Mouse (Mus musculus) ZHBTc4 (cell line): Measurements from ENCODE around the gene Rabl6.
A peak's percentile ranks its signal among the peaks of the same experiment; 100 is the strongest.

Experiments used
- DNase-seq: peaks from one replicate; pipeline ENCODE4 v3.0.0-alpha.2; 2011; ENCODE audit warnings: low read depth, low spot score

Rabl6 gene

DNA sequence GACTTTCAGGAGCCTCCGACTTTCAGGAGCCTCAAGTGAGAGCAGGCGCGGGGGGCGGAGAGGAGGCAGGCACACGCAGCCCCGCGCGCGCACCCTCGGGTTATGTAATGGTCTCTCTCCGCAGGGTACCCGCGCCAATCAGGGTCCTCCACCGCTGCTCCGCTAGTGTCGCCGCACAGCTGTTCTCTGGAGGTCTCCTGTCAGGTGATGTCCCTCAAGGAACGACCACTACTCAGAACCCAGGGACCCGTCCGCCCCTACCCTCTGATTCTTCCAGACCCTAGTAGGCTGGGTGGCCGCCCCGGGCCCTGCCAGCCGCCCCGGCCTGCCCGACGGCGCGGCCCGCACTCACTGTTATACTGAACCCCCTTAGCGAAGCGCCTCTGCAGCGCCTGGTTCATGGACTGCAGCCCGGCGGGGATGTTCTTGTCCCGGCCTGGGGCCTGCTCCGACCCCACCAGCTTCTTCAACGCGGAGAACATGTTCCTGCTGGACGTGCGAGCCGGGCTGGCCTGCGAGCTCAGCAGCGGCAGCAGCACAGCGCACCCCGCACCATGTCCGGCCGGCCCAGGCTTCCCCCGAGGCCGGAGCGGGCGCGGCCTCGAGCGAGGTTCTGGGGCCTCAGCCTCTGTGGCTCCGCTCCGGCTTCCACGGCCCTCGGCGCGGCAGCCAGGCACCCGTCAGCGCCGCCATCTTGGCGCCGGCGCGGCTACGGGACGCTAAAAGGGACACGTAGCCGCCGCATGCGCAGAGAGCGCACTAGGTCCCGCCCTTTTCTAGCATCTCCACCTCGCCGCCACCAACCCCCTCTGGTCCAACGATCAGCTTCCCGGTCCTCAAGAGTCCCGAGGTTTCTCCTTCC, at the start of gene Rabl6:
Gene Rabl6, minus strand, starts transcription at position 761 of the 862 bp plus-strand sequence.
- DNase-seq: peak; percentile 93

DNA sequence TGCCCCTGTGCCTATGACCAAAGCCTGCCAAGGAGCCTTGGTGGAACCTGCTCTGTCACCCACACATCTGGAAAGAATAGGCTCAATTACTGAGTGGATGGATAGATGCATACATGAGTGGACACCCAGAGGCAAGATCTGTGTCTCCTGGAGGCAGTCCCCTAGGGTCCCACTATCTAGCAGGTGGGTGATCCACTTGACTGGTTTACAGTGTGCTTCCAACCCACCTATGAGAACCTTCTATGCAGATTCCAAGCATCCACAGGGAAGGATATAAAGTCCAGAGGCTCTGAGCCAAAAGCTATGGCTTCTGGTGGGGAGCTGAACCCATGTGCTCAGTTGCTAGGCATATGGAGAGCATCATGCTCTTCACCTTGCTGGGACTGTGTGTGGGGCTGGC, 49.3 kb upstream of the Rabl6 start, which contains the start of gene Lcn5:
Gene Lcn5, plus strand, starts transcription at position 301 of the 400 bp plus-strand sequence.
- DNase-seq: no peak

DNA sequence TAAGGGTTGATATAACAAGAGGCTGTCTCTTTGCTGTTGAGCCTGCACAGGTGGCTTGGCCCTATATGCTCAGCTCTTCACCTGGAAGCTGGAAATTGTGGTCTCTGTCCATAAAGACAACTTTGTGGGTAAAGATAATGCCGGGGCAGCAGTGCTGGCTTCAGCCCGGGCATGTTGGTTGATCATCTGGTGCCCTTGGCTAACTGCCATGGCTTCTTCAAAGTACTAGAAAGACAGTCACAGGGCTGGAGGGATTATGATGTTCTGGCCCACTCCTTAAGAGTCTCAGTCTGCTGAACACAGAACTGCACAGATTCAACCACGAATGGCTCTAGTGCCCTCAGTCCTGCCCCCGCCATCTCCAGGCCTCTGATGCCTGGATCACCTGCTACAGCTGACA, 48.9 kb upstream of the Rabl6 start:
- DNase-seq: no peak

DNA sequence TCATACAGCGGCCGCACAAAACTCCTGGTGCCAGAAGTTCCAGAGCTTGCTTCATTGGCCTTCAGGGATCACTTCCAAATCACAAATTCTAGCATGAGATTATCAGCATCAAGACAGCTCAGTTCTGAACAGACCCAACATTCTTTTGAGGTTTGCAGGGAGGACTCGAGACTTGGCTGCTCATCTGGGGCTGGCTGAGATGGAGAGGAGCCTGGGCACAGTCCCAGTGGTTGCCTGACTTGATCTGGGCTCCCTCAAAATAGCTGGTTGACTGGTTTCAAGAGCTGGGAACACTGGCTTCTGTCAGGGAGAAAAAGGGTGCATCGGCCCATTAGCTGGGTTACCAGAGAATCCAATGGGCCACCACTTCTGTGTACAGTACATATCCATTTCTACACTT, 48.4 kb upstream of the Rabl6 start:
- DNase-seq: no peak

DNA sequence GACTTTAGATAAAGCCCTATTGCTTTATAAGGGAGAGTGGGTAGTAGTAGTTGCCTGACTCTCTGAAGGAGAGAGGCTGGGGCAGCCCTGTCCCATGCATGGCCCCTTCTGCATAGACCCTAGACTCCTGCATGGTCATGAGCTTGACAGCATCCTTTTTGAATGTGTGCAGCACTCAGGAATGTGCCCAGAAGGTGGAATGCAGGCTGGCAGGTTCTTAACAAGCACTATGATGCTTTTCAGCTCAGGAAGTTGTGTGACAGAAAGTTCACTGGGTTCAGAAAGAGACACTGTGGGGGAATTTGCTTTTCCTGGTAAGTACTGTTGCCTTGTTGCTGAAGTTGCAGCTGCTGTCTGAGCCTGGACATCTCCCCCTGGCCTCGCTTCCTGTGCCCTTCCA, 46.2 kb upstream of the Rabl6 start:
- no peak for DNase-seq

DNA sequence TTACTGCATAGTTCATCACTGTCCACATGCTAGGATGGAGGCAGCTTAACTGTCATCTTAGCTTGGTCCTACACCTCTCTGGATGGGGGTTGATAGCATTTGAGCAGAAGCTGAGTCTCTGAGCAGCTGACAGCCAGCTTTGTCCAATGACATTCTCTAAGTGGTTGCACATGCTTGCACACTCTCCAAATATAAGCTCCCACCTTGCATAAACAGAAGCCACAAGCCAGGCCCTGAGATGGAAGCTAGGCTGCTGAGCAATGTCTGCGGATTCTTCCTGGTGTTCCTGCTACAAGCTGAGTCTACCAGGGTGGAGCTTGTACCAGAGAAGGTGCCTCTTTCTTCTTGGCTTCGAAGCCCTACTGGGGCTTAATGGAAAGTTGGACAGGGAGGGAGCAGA, 44.6 kb upstream of the Rabl6 start, which contains the start of gene Lcn8:
Gene Lcn8, plus strand, starts transcription at position 219 of the 400 bp plus-strand sequence.
- DNase-seq: no peak

DNA sequence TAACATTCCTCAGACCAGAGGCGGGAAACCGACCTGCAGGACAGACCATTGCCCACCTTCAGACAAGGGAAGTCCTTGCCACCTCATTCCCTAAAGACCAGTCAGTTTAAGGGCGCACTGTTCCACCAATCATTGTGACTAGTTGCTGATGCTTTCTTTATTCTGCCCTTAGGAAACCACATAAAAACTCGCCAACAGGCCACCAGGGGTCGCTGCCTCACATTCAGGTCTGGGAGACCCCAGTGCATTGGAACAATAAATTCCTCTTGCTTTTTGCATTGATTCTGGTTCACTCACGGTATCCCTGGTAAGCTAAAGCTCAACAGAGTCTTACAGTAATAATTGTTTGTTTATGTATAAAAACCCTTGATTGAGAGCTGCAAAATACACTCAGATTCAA, 31.6 kb upstream of the Rabl6 start:
- DNase-seq: peak; percentile 70

DNA sequence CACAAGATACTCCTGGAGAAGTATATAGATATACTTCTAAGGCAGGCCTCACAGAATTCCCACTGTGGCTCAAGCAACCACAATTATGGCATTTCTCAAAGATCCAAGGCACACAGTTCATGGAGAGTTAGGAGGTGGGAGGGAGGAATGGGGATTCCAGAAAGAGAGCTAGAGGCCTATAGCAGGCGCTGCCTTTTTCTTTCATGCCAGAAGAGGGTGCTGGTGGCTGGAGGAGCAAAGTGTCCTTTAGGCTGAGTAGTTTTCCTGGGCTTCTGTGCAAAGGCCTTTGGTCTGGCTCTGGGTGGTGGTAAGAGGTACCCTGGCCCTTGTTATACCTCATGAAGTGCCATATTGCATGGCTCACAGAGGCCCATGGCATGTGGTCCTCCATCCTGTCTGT, 25.7 kb upstream of the Rabl6 start:
- DNase-seq: no peak

DNA sequence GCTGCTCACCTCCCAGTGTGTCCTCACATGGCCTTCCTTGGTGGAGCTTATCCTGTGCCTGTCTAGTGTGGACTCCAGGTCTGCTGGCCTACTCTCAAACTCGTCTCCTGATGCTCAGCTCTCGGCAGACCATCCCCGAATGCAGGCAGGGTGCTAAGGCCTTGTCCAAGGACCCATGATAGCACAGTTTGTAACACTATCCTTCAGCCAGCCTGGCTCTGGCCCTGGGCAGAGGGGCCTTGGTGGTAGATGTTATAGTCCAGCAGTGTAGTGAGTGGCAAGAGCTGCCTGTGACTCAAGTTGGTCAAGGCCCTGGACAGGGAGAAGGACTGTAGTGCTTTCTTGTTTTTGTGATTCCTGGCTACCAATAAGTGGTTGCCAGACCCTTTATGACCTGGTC, 25.3 kb upstream of the Rabl6 start:
- no peak for DNase-seq

DNA sequence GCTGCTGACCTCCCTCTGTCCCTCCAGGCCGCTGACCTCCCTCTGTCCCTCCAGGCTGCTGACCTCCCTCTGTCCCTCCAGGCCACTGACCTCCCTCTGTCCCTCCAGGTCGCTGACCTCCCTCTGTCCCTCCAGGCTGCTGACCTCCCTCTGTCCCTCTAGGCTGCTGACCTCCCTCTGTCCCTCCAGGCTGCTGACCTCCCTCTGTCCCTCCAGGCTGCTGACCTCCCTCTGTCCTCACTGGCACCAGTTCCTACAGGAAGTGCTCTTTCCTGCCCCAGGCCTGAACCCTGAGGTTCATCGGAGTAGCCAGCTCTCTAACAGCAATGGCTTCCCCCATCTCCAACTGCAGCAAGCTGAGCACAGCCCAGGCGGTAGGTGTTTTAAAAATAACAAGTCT, 20.4 kb upstream of the Rabl6 start:
- DNase-seq: no peak

DNA sequence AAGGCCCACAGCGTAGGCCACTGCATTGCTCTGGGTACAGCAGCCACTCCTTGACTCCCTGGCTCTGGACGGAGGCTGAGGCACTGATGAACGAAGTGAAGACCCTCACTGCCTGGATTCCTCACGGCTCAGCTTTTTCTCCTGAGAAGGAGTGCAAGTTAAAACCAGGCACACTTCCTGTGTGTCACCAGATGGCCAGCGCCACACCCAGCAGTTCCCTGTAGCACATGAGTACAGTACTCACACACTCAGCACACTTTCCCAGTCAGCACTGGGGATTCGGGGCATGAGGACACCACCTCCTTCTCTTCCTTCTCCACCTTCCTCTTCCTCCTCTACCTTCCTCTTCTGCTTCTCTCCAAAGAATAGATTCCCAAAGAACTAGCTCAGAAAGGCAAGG, 19.5 kb upstream of the Rabl6 start, which contains the start of gene Fcna:
Gene Fcna, minus strand, starts transcription at position 220 of the 400 bp plus-strand sequence.
- DNase-seq: no peak

DNA sequence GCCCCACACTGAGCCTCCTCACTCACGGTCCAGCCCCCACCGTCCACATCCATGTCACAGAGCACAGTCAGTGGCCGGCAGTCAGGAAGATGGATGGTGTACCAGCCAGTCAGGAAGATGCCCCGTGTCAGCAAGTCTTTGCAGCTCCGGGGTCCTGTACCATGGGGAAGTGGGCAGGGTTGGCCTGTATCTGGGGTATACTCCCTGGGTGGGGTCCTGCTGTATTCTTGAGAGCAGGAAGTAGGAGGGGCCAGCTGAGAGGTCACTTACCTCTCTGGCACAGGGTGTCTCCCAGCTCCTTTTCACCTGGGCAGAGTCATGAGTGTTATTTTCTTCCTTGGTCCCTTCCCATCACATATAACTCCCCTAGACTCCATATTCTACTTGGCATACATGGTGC, 17.7 kb upstream of the Rabl6 start:
- DNase-seq: no peak

DNA sequence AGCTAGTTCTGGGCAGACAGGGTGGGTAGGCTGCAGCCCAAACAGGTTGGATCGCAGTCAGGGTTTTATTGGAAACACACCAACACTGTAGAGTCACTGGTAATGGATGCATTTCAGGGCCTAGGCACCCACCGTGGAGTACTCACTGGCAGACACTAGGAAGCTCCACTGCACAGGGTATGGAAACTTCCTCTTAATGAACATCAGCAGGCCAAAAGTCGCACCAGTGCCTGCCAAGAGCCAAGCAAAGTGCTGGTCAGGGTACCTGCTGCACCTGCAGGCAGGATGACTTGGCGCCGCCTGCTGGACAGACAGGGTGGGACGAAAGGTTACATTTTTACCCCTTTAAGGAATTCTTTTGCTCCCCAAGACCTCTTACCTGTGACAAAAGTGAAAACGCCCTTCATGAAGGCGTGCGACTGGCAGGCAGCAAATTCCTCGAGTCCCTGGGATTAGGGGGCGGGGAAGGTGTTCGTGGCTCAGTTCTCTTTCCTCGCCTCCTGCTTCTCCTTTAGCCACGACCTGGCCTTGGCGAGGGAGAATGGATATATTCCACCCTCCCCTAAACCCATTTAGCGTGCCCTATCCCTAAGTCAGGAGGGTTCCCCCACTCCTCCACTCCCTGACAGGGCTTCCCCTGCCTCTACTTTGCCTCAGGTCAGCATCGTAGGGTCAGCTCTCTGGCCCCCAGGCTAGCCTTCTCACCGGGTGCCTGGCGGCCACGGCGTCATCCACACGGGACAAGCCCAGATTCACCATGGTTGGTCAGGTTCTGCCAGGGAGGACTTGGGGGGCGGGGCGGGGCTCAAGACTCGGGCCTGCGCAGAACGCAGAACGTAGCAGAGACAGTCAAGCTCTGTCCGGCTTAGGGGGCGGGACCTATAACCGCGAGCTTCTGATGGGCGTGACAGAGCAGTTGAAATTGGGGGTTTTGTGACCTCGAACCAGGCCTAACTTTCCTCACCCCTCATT, 13.2 kb upstream of the Rabl6 start, which contains the start of gene Tmem141:
Gene Tmem141, minus strand, starts transcription at position 777 of the 972 bp plus-strand sequence.
- peak; percentile 88 for DNase-seq

DNA sequence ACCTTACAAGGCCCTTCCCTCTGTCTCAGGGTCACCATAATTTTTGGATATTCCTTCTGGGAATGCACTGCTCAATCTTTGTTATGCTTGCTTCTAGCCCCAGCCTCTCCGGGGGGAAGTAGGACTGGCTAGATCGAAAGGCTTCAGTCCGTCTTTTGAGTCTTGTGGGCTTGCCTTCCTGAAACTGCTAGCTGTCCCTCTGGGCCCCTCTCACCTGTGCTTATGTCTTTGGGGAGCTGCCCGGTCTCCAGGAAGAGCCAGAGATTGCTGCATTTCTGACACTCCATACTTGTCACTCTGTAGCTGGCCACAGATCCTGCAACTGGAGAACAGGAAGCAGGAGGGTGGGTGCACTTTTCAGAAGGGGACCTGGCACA, 12.5 kb upstream of the Rabl6 start:
- DNase-seq: no peak

DNA sequence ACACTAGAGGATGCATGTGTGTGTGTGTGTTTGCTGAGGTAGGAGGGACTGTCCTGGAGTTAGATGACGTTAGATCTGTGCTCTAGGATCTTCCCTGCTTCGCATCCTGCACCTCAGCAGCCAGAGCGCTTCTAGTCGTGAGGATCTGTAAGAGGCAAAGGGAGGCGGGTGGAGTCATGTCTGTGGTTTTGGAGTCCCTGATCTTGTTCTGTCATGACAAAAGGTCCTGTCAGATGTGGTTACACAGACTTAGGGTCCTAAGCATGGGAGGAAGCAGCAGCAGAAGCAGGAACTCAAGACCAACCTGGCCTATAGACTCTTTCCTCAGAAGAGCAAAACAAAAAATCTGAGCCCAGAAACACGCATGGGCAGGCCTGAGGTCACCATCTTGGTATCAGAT, 12.1 kb upstream of the Rabl6 start:
- DNase-seq: no peak

DNA sequence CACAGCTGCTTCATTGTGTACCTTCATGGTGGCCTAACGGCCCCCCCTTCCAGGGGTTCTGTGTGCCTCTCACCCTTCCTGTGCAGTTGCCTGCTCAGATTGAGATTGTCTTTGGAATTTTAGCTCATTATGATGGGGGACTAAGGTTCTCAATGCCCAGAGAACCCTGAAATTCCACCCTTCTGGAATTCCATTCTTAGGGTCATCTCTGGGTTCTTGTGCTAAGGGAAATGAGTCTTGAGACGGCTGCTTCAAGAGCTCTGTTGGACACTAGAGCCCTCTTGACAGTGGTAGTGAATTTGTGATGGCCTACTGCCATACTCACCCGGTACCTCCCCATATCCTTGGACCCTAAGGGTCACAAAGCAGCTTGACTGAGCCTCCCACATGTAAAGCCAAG, 9.3 kb upstream of the Rabl6 start, which contains the start of gene Ccdc183:
Gene Ccdc183, minus strand, starts transcription at position 101 of the 400 bp plus-strand sequence.
- DNase-seq: no peak

DNA sequence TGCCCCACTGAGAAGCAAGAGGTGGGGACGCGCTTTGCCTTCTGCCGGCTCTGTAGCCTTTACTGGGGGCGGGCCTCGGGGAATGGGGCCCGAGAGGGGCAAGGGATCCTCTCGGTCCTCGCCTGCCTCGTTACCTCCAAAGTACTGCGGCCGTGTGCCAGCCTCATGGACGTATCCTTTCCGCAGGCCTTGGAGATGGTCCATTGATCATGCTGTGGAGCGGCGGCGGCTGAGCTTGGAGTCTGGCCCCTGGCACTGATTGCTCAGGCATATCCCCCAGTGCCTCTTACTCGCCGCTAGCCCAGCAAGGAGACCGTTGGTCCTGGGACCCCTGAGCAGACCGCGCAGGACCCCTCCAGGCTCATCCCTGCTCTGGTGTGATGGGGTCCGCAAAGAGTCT, 8.1 kb upstream of the Rabl6 start:
- DNase-seq: peak; percentile 39

DNA sequence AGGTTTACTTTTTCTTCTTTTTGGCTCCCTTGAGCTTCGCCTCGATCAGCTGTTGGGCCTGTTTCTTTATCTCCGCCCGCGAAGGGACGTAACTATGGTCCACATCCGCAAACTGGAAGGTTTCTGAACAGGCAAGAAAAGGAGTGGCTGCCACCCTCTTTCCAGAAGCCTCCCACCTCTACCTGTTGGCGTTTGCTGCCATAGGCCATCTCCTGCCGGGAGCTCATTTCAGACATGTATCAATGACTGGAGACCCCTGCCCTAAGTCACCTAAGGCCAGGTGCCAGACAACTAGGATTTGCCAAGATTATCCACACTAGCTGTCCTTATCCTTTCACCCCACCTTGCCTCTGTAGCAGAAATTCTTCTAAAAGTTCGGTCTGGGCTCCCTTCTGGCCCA, 350 bp upstream of the Rabl6 start:
- no peak for DNase-seq

DNA sequence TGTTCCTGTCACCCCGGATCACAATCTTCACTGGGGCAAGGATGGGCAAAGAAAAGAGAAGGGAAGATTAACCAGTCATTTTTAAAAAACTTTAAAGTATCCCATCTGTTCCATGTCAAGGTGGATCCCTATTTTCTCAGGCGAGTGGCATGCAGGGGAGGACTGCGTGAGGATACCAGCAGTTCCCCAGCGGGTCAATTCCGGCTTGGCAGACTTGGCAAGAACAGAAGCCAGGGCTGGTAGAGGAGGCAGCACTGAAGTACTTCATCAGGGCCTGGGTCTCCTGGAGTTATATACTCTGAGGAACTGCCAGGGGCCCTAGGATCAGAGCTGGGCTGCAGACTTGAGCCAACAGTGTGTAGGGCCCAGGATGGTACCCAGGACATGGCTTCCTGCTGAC, 5.8 kb downstream of the Rabl6 start:
- no peak for DNase-seq

DNA sequence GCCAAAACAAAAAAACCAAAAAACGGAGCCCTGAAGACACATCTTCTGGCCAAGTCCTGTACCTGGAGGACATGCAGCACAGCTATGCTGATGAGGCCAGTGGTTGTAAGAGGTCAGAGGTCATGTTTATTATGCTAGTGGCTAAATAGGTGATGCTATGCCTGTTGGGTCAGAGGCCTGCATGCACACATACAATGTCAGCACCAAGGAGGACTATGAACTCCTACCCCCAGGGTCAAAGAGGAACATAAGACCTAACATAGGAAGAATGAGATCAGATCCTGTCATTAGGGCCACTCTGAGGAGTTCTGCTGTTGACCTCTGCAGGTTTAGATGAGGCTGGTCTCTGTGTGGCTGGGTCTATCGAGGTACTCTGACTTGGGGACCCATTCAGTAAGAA, 8.3 kb downstream of the Rabl6 start:
- no peak for DNase-seq

DNA sequence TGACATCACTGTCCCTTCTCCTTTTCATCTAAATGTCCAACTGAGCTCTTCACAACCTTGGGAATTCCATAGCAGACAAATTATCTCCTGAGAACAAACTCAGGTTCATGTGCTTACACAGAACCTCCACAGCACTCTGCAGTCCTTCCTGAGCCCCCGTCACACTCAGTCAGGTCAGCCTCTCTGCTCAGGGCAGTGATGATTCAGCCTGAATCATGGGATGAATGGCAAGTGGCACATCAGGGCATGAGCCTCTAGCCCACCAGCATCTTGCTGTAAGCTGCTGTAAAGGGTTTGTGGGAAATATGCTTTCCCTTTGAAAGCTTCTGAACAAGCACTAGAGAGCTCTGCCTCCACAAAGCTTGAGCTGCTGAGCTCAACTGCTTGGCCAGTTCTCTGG, 9.6 kb downstream of the Rabl6 start:
- DNase-seq: no peak
